Comparison of ENCODE assay signal across 9 mouse cellular contexts in the genomic region with DNA sequence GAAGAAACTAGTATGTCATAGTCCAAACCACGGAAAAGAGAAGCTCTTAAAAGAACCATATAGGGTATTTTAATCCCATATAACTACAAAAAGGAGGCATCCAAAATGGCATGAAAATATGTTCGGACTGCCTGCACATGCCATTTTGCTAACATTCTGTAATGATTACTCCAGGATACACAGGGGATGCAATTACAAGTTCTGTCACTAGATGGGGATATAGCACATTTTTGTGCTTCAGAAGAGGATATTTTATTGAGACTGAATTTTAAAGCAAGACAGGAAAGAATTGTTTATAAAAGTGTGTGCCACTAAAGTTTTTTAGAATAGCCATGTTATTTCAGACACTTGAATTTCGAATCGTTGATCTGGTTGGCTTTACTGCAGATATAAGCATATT. TPM values are rescaled to one million over a fixed set of nuclear protein-coding genes. Genes with fewer than 3 reads are reported as not detected.
DNase-seq lines count a peak whose midpoint lies in the region; ATAC-seq lines count a peak whose summit lies in the region.
"Had no signal": no experiment of that assay in that cellular context is flagged by ENCODE, and none has a peak within 500 bp of the region (broad histone marks: within the 10 kb centered on the region; RNA-seq: fewer than 3 reads in every experiment).

No protein-coding gene starts in this region.

- DNase-seq in B cell, adult 2 months, result peak; percentile 18 to 31
- DNase-seq in NIH3T3 (ENCODE audit: low read depth), result peak; percentile 92
- DNase-seq in forelimb bud, embryonic 11.5 days (ENCODE audit: low read depth, low spot score), result peak; percentile 85
- DNase-seq in thymus, postnatal 36 days, result no peak
- DNase-seq in urinary bladder, postnatal 25 days (ENCODE audit: low spot score), result no peak

- H3K9me3 ChIP-seq in hindbrain, embryonic 13.5 days, result no peaks in the 10 kb centered on the region
- H3K9me3 ChIP-seq in hindbrain, embryonic 12.5 days (replicated peaks), result no peaks in the 10 kb centered on the region
- H3K9me3 ChIP-seq in midbrain, embryonic 16.5 days (replicated peaks; ENCODE audit: control insufficient read depth, low read length, poor library complexity, severe bottlenecking), result no peaks in the 10 kb centered on the region

- no peaks in the 10 kb centered on the region for H3K36me3 ChIP-seq in hindbrain, embryonic 13.5 days
- 0 out of 2 replicates have a peak, but pooled peaks cover 4% of the 10 kb centered on the region for H3K36me3 ChIP-seq in hindbrain, embryonic 12.5 days
- no peaks in the 10 kb centered on the region for H3K36me3 ChIP-seq in midbrain, embryonic 16.5 days (ENCODE audit: control insufficient read depth, insufficient read depth, low read length)

- no peak overlapping the region for H3K9ac ChIP-seq in hindbrain, embryonic 13.5 days
- H3K9ac ChIP-seq in hindbrain, embryonic 12.5 days, result no peak overlapping the region
- no peak overlapping the region for H3K9ac ChIP-seq in midbrain, embryonic 16.5 days (ENCODE audit: low read depth, low read length)

- 14% methylated on average over 4 of the region's 4 CpGs for WGBS in hindbrain, embryonic 13.5 days
- WGBS in hindbrain, embryonic 12.5 days, result 11% methylated on average over 4 of the region's 4 CpGs
- WGBS in midbrain, embryonic 16.5 days, result 7% methylated on average over 4 of the region's 4 CpGs

- H3K4me2 ChIP-seq in hindbrain, embryonic 13.5 days, result 0 out of 2 replicates have a peak overlapping the region, but pooled peaks have one; percentile 6
- no peak overlapping the region for H3K4me2 ChIP-seq in hindbrain, embryonic 12.5 days (replicated peaks)
- peak overlapping the region; percentile 25 for H3K4me2 ChIP-seq in midbrain, embryonic 16.5 days (ENCODE audit: low read length)

- 0 out of 2 replicates have a peak, but pooled peaks cover 2% of the 10 kb centered on the region for H3K4me1 ChIP-seq in hindbrain, embryonic 13.5 days (replicated peaks)
- no peaks in the 10 kb centered on the region for H3K4me1 ChIP-seq in hindbrain, embryonic 12.5 days
- no peaks in the 10 kb centered on the region for H3K4me1 ChIP-seq in midbrain, embryonic 16.5 days (ENCODE audit: control insufficient read depth, insufficient read depth, low read length)

- no peak overlapping the region for H3K4me3 ChIP-seq in hindbrain, embryonic 13.5 days
- no peak overlapping the region for H3K4me3 ChIP-seq in hindbrain, embryonic 12.5 days
- H3K4me3 ChIP-seq in midbrain, embryonic 16.5 days (ENCODE audit: low read depth, low read length), result no peak overlapping the region
- H3K4me3 ChIP-seq: erythroblast, embryonic 14.5 days had no signal

- ATAC-seq in hindbrain, embryonic 13.5 days (ENCODE audit: low FRiP score), result no peak
- ATAC-seq in hindbrain, embryonic 12.5 days (ENCODE audit: low FRiP score), result no peak
- 0 out of 2 replicates have a peak, but pooled peaks have one; percentile 22 for ATAC-seq in midbrain, embryonic 16.5 days

- H3K27me3 ChIP-seq in hindbrain, embryonic 13.5 days, result no peaks in the 10 kb centered on the region
- H3K27me3 ChIP-seq in hindbrain, embryonic 12.5 days, result no peaks in the 10 kb centered on the region
- H3K27me3 ChIP-seq in midbrain, embryonic 16.5 days (ENCODE audit: control insufficient read depth, insufficient read depth, low read depth, low read length), result no peaks in the 10 kb centered on the region

- no peak overlapping the region for H3K27ac ChIP-seq in hindbrain, embryonic 13.5 days
- H3K27ac ChIP-seq in hindbrain, embryonic 12.5 days, result no peak overlapping the region
- no peak overlapping the region for H3K27ac ChIP-seq in midbrain, embryonic 16.5 days (ENCODE audit: low read length)

RNA-seq across cellular contexts. Expression of a gene that starts 9.1 kb away (rescaled TPM):
- 225 and 252 TPM in 2 replicates for polyA plus RNA-seq in hindbrain, embryonic 13.5 days (2015; fragmentation: Nextera tagmentation; extraction: Ambion mirVana)
- 300 and 365 TPM in 2 replicates for polyA plus RNA-seq in hindbrain, embryonic 12.5 days (2016; fragmentation: Nextera tagmentation; extraction: Ambion mirVana)
- 224 and 241 TPM in 2 replicates for polyA plus RNA-seq in midbrain, embryonic 16.5 days (2015; fragmentation: Nextera tagmentation; extraction: Ambion mirVana)

RNA-seq across cellular contexts. Expression of a gene that starts 33.3 kb away (rescaled TPM):
- polyA plus RNA-seq in hindbrain, embryonic 13.5 days (2015; fragmentation: Nextera tagmentation; extraction: Ambion mirVana), result 10.6 and 11.0 TPM in 2 replicates
- 16.0 and 18.6 TPM in 2 replicates for polyA plus RNA-seq in hindbrain, embryonic 12.5 days (2016; fragmentation: Nextera tagmentation; extraction: Ambion mirVana)
- 9.5 and 9.9 TPM in 2 replicates for polyA plus RNA-seq in midbrain, embryonic 16.5 days (2015; fragmentation: Nextera tagmentation; extraction: Ambion mirVana)

Comparison
In these comparisons a context has a peak if more than half of its experiments do, and no peak if none do; other contexts are left out.
1. DNase-seq: peak in B cell, adult 2 months (2 of 2), NIH3T3 (single experiment) and forelimb bud, embryonic 11.5 days (single experiment); none in thymus, postnatal 36 days (0 of 2) and urinary bladder, postnatal 25 days (single experiment).